Mouse (Mus musculus) heart, embryonic 11.5 days (tissue): Measurements from ENCODE around the gene Tmem218. TPM values are rescaled to one million over a fixed set of nuclear protein-coding genes. Genes with fewer than 3 reads are reported as not detected.
A peak's percentile ranks its signal among the peaks of the same experiment; 100 is the strongest.

ENCODE experiments used
- ATAC-seq: fragments of 200-750 bp; cut with Nextera tagmentation; replicated peaks from 2 replicates; pipeline ENCODE4 v1.8.0; 2017; ENCODE audit warnings: moderate library complexity; ENCODE audit not compliant: insufficient number of reproducible peaks, low FRiP score, low TSS enrichment
- H3K27ac ChIP-seq: fragments of 300-500 bp; sonication (generic); 2 replicates; pipeline ENCODE4 v1.5.1; 2014; ENCODE audit warnings: mild to moderate bottlenecking, low read depth, low read length
- H3K27me3 ChIP-seq: fragments of 300-500 bp; sonication (generic); 2 replicates; pipeline ENCODE4 v1.6.1; 2014; ENCODE audit warnings: mild to moderate bottlenecking, low read length, mixed read lengths; ENCODE audit not compliant: control insufficient read depth, insufficient read depth
- H3K36me3 ChIP-seq: fragments of 300-500 bp; sonication (generic); 2 replicates; pipeline ENCODE4 v1.6.1; 2014; ENCODE audit warnings: mild to moderate bottlenecking, low read length, moderate library complexity, mixed read lengths; ENCODE audit not compliant: control insufficient read depth, insufficient read depth
- H3K4me1 ChIP-seq: fragments of 300-500 bp; sonication (generic); 2 replicates; pipeline ENCODE4 v1.6.1; 2014; ENCODE audit warnings: low read length; ENCODE audit not compliant: control insufficient read depth, insufficient read depth
- H3K4me2 ChIP-seq: fragments of 300-500 bp; sonication (generic); 2 replicates; pipeline ENCODE4 v1.6.1; 2014; ENCODE audit warnings: mild to moderate bottlenecking, moderate library complexity
- H3K4me3 ChIP-seq: fragments of 300-500 bp; sonication (generic); 2 replicates; pipeline ENCODE4 v1.5.1; 2014; ENCODE audit warnings: low read depth, low read length
- H3K9ac ChIP-seq: fragments of 300-500 bp; sonication (generic); 2 replicates; pipeline ENCODE4 v1.6.1; 2014; ENCODE audit warnings: mild to moderate bottlenecking, low read depth, low read length, moderate library complexity
- H3K9me3 ChIP-seq: fragments of 300-500 bp; sonication (generic); replicated peaks from 2 replicates; pipeline ENCODE4 v1.6.1; 2016; ENCODE audit warnings: low read length; ENCODE audit not compliant: control insufficient read depth
- WGBS: fragments of 180-500 bp; shearing (Covaris S2); extraction: QIAGEN DNeasy Blood & Tissue Kit; methylation state at CpG from one replicate; pipeline ENCODE4 v1.1.7; 2014; ENCODE audit not compliant: insufficient replicate concordance; 5-methylcytosine and 5-hydroxymethylcytosine counted together
- polyA plus RNA-seq: library from polyadenylated mRNA; unstranded; fragments of >200 nt; fragmentation: Nextera tagmentation; extraction: Ambion mirVana; gene quantifications from 2 replicates; pipeline ENCODE4 v1.2.1, GENCODE M21; 2014

Gene Tmem218
- polyA plus RNA-seq, 1 experiment from 2014 or later, result 8.2 TPM

DNA sequence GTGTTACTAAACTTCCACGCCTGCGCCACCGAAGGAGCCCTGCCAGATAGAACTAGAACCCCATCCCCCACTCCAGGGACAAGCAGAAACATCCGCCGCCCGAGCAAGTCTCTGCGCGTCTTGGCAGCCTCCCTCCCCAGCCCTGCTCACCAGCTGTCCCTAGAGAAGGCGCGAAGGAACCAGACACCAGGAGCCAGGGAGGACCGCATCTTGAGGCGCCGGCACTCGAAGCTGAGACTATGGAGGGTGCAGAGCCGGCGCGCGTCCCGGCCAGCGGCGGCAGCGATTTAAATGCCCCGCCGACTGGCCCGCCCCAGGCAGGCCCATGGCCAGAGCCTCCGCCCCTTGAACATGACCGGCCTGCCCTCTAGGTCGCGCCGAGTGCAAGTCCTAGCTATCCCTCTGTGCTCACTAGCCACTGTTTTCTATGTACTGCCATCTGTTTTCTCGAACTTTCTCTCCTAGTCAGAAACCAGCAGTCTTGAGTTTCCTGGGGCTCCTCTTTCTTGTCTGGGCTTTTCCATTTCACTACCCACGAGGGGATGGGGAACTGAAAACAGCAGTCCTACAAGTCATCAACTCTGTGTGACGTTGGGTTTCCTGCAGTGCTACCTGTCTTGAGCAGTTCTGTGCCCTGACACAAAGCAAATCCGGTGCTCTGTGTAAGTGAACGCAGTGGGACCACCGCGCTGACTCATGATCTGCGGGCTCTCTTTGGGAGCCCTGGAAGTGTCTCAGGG, 47.3 kb downstream of the Tmem218 start, which contains the start of gene Slc37a2:
Gene Slc37a2 (minus strand): TSS at position 590 of the 740 bp plus-strand sequence.
- H3K4me2 ChIP-seq, result peak within 1 kb of the TSS; percentile 74
- WGBS, result 3% methylated on average over 38 of the region's 38 CpGs
- no peaks in the 10 kb centered on the region for H3K9me3 ChIP-seq
- H3K27ac ChIP-seq, result no peak within 1 kb of the TSS
- H3K9ac ChIP-seq, result peak within 1 kb of the TSS; percentile 16
- H3K36me3 ChIP-seq, result no peaks in the 10 kb centered on the region
- H3K4me3 ChIP-seq, result peak within 1 kb of the TSS; percentile 49
- ATAC-seq, result peak; percentile 78
- H3K27me3 ChIP-seq, result no peaks in the 10 kb centered on the region
- H3K4me1 ChIP-seq, result no peaks in the 10 kb centered on the region

DNA sequence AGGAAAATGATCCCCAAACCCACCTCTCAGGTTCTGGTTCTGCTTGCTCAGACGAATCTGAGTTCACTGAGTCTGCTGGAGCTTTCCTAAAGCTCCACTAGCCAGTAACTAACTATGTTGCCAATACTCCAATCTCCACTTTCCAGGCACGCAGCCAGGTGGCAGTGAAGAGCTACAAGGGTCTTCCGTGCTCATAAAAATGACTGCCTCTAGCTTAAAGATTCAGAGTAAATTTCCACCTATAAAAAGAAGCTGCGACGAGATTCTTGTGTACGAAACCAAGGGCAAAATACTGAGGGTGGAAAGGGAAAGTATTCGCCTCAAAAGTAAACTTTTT, 47.8 kb downstream of the Tmem218 start:
- Histone ChIP-seq H3K27me3 (no peaks in the 10 kb centered on the region), H3K27ac (no peak overlapping the region), H3K36me3 (no peaks in the 10 kb centered on the region), H3K4me2 (peak overlapping the region; percentile 74), H3K9ac (peak overlapping the region; percentile 16), H3K4me1 (no peaks in the 10 kb centered on the region), H3K4me3 (peak overlapping the region; percentile 49), H3K9me3 (no peaks in the 10 kb centered on the region)
- WGBS, result 31% methylated on average over 7 of the region's 7 CpGs
- peak; percentile 42; the same call in 1 of the 2 replicates for ATAC-seq

DNA sequence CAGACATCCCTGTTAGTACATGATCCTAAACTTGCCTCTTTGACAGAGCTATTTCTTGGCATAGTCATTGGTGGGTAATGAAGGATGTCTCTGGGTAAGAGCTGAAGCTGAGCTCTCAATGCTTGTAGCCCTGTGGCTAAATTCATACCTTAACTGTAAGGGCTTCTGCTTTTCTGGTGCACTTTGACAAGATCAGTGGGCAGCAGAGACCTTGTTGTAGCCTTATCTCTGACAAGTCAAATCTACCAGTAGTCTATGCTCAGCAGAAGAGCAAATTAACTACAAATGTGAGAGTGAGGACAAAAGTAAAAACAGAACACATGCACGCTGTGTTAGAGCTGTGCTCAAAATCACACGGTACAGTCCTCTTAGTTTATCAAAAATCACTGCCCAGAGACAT, 58.6 kb downstream of the Tmem218 start:
- H3K27me3 ChIP-seq, result no peaks in the 10 kb centered on the region
- no peak overlapping the region for H3K27ac ChIP-seq
- H3K9me3 ChIP-seq, result no peaks in the 10 kb centered on the region
- no peak overlapping the region for H3K9ac ChIP-seq
- no peak overlapping the region for H3K4me3 ChIP-seq
- 78% methylated on average over 2 of the region's 2 CpGs for WGBS
- no peaks in the 10 kb centered on the region for H3K4me1 ChIP-seq
- no peak for ATAC-seq
- no peak overlapping the region for H3K4me2 ChIP-seq
- H3K36me3 ChIP-seq, result no peaks in the 10 kb centered on the region

Other genes with a start within 250 kb of the Tmem218 start
- gene Pknox2, start 60.8 kb upstream of the Tmem218 start, polyA plus RNA-seq, result 5.2 and 6.3 TPM in 2 replicates
- gene Slc37a2, start 47.5 kb downstream of the Tmem218 start, polyA plus RNA-seq, result 0.94 and 1.6 TPM in 2 replicates
- 3.4 and 5.3 TPM in 2 replicates for gene Ccdc15, start 140.2 kb downstream of the Tmem218 start, polyA plus RNA-seq
- gene Hepacam, start 159.1 kb downstream of the Tmem218 start, polyA plus RNA-seq, result not detected in 2 replicates
- 2.5 and 3.3 TPM in 2 replicates for gene Robo4, start 193.7 kb downstream of the Tmem218 start, polyA plus RNA-seq
- gene Robo3, start 225.0 kb downstream of the Tmem218 start, polyA plus RNA-seq, result 0.29 and 0.35 TPM in 2 replicates